Mouse (Mus musculus): ENCODE measurements around the gene Slc51b.

Slc51b gene

GRCm38 (mm10) chr9:65408871-65409295 is 13.9 kb downstream of the Slc51b start:
- DNase-seq (ENCODE audit: low read depth, low spot score), result no peak

DNA sequence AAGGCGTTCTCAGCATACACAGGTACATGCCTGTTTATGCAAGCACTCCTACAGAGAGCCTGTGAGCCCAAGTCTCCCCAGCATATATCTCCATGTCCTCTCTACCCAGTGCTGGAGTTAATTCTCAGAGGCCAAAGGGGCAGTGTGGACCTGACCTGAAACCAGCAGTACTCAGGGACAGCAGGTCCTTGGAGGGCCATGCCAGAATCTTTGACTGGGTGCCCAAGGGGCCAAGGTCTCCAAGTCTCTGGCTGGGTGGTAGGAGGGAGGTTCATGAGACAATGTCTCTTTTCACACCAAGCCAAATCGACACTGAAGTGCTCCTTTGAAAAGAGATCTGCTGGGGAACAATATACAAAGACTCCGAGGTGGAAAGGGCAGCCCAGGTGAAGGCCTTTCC is 14.9 kb downstream of the Slc51b start:
- DNase-seq (ENCODE audit: low read depth, low spot score), result no peak

DNA sequence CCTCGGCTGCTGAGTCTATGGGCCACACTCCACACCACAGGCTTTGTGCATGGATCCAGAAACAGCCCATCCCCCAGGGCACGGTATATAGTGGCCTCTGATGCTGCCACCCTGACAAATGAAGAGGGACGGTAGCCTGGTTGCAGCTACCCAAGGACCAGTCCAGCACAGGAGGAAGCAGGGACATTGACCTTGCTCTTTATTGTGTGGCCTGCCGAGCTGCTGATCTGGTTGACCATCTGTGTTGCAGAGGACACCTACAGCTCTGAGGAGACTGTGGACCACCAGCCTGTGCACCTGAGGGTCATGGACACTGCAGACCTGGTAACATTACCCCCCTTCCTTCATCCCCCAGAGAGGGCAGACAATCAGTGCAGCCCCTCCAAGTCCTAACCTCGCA is 15.4 kb downstream of the Slc51b start:
- no peak for DNase-seq (ENCODE audit: low read depth, low spot score)

DNA sequence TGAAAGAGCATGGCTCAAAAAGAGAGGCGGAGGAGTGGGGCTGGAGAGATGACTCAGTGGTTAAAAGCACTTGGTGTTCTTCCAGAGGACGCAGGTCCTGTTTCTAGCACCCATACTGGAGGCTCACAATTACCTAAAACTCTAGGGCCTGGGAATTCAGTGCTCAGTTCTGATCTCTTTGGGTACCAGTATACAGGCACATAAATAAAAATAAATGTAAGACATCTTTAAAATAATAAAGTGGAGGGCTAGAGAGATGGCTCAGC is 17.6 kb downstream of the Slc51b start:
- DNase-seq (ENCODE audit: low read depth, low spot score), result no peak

DNA sequence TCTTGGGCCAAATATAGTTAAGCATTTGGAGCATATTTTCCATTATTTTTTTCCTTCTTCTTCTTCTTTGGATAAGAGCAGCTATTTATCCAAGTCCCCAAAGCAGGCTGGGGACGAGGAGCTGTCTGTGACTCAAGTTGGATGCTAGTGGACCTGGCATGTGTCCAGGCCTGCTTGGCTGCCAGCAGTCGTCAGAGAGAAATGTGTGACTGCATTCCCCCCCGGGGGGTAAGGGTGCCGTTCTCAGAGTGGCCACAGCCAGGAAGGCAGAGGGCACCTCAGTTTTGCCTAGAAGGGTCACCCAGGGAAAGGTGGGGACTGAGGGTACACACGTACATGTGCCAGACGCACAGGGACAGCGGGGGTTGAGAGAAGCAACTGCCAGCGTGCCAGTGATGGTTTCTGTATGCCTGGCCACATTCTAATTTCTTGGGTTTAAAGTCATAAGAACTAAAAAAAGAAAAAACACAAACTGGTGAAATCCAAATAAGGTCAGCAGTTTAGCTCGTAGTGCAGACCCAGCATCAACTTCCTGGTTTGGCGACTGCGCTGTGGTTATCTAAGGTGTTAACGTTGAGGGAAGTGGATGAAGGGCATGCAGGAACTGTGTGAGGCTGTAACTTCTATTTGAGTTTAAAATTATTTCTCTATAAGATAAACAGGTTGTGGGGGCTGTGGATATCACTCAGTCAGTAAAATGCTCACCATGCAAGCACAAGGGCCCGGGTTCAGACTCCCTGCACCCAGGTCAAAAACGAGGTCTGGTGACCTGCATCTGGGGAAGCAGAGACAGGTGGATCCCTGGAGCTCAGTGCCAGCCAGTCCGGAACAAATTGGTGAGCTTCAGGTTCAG is 18.2 kb downstream of the Slc51b start:
- no peak for DNase-seq (ENCODE audit: low read depth, low spot score)

DNA sequence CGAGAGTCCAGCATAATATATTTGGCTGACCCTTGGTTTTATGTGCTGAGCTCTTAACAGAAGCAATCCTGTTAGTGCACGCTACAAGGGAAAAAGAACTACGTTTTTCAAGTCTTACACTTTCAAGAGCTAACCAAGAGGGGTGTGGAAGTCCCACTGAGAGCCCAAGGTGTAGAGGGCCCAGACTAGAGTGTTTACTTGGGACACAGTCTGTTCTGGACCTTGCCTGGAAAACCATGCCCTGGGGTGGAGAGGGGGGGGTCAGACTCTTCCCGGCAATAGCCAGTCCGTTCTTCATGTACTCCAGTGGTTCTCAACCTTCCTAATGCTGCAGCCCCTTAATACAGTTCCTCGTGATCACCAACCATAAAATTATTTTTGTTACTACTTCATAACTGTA is 22.8 kb downstream of the Slc51b start:
- no peak for DNase-seq (ENCODE audit: low read depth, low spot score)

- DNase-seq (ENCODE audit: low read depth, low spot score), result no peak
Measured at GRCm38 (mm10) chr9:65398279-65398678, 24.5 kb downstream of the Slc51b start, which contains the start of gene Rasl12. Gene Rasl12 (plus strand): TSS chr9:65398506.

DNA sequence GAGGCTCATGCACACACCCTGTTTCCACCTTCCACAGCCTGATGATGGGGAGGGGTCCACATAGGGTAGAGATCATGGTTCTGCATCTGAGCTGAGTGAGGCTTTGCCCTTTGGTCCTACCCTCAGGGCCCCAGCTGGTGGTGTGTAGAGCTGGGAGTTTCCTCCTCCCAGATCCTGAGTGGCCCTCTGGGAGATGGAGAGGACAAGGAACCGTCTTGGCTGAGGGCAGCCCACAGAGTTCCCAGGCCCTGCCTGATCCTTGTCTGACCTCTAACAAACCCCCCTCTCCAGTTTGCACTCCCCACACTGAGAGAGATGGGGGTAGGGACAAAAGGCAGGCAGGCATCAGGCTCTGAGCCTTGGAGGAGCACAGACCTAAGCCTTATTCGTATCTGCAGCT is 28.4 kb downstream of the Slc51b start:
- no peak for DNase-seq (ENCODE audit: low read depth, low spot score)

DNA sequence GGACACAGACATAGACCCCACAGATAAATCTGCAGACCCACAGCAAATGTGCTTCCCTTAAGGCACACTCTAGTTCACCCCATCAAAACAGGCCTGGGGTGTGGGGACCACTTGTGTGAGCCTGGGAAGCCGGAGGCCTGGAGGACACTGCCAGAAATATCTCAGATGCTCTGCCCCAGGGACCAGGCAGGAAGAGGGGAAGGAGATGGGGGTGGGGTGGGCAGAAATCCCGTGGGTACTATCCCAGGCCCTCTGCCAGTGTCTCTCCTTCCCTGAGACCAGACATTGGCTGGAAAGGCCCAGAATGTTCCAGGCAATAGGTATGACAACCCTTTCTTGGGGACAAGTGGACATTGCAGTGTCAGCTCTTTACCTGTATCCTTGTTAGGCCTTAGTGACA is 29.1 kb downstream of the Slc51b start:
- DNase-seq (ENCODE audit: low read depth, low spot score), result no peak

DNA sequence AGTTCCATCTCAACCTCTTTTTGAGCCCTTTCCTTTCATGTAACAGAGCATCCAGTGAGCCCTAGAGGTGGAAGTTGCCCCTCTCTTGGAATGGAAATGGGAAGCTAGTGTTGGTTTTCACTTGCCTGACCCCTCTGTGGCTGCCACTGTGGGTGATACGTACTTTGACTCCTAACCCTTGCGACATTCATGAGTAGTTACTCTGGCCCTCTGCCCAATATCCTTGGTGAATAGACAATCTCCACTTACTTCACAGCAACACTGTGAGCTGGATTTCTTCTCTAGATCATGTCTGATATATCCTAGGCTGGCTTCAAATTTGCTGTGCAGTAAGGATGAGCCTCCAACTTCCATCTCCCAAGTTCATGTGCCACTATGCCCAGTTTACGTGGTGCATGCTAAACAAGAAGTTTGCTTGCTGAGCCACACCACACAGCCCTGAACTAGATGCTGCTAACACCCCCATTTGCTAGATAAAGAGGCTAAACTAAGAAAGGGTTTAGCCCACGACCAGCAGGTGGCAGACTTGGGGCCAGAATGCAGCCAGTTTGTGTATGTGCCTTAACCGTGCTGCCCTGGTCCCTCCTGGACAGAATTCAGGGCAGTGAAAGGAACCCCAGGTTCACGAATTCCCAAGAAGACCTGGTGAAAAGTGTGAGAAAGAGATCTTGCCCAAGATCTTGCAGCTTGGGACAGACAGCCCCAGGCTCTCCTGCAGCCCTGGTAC is 30.0 kb downstream of the Slc51b start:
- no peak for DNase-seq (ENCODE audit: low read depth, low spot score)

- no peak for DNase-seq (ENCODE audit: low read depth, low spot score)
Measured at GRCm38 (mm10) chr9:65391613-65391964, 31.2 kb downstream of the Slc51b start, which contains the start of gene Kbtbd13. Gene Kbtbd13 (minus strand): TSS chr9:65391652.

GRCm38 (mm10) chr9:65390752-65391612 is 31.8 kb downstream of the Slc51b start:
- DNase-seq (ENCODE audit: low read depth, low spot score), result no peak

- DNase-seq (ENCODE audit: low read depth, low spot score), result no peak
Measured at GRCm38 (mm10) chr9:65386373-65387140, 36.2 kb downstream of the Slc51b start.

GRCm38 (mm10) chr9:65384276-65384675 is 38.5 kb downstream of the Slc51b start:
- no peak for DNase-seq (ENCODE audit: low read depth, low spot score)

DNA sequence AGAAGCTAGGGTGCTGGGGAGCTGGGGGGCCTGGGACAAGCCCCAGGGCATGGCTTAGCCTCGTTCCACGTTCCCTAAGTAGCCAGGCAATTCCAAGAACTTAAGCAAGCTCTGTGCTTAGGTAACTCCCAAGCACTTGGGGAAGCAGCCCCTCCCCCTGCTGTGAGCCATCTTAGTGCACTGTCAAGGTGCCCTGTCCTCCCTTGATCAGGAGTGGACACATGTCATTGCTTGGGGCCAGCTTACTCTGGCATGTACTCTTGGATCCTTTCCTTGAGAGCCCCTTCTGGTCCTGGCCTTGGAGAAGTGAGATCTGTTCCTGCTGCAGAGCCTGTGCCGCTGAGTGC is 40.0 kb downstream of the Slc51b start:
- DNase-seq (ENCODE audit: low read depth, low spot score), result no peak

- DNase-seq (ENCODE audit: low read depth, low spot score), result no peak
Measured at GRCm38 (mm10) chr9:65382031-65382750, 40.6 kb downstream of the Slc51b start.

GRCm38 (mm10) chr9:65381017-65381590 is 41.7 kb downstream of the Slc51b start:
- DNase-seq (ENCODE audit: low read depth, low spot score), result no peak

- DNase-seq (ENCODE audit: low read depth, low spot score), result no peak
Measured at GRCm38 (mm10) chr9:65375163-65375934, 47.4 kb downstream of the Slc51b start.

DNA sequence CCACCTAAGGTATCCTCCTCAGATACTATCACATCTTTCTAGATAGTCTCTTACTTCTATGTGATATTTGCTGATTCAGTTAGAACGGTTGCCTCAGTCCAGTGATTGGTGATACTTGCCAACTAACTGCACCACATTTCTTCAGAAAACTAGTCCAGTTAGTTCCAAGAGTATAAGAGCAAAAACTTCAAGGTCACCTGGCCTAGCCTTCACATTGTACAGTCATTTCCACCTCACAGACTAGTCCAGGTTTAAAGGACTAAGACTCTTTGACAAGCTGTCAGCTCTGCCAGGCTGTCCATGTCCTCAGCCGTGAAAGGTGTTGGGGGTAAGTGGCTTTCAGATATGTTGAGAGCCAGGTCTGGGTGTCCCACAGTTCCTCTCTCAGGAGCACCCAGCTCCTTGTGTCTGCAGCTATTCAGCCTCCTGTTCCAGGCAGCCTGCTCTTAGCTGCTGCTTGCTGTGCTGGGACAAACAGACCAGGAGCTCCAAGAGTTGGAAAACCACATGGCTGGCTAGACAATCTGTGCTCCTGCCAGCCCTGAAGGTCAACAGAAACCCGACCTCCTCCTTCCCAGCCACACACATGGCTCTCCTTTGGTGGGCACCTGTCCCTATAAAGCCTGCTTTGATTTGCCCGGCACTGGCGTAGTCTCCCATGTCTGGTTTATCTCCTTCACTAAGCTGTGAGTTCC is 48.1 kb downstream of the Slc51b start:
- DNase-seq (ENCODE audit: low read depth, low spot score), result no peak
